Mouse (Mus musculus): ENCODE measurements around the gene Kif2a.

Gene Kif2a

GRCm38 (mm10) chr13:107021461-107022265 is at the start of gene Kif2a:
TSS of gene Kif2a (minus strand) at chr13:107022126.
- DNase-seq (ENCODE audit: extremely low read depth, insufficient read length, low spot score): peak; percentile 66

GRCm38 (mm10) chr13:107069061-107069460 is 47.1 kb upstream of the Kif2a start:
- DNase-seq (ENCODE audit: extremely low read depth, insufficient read length, low spot score): no peak

DNA sequence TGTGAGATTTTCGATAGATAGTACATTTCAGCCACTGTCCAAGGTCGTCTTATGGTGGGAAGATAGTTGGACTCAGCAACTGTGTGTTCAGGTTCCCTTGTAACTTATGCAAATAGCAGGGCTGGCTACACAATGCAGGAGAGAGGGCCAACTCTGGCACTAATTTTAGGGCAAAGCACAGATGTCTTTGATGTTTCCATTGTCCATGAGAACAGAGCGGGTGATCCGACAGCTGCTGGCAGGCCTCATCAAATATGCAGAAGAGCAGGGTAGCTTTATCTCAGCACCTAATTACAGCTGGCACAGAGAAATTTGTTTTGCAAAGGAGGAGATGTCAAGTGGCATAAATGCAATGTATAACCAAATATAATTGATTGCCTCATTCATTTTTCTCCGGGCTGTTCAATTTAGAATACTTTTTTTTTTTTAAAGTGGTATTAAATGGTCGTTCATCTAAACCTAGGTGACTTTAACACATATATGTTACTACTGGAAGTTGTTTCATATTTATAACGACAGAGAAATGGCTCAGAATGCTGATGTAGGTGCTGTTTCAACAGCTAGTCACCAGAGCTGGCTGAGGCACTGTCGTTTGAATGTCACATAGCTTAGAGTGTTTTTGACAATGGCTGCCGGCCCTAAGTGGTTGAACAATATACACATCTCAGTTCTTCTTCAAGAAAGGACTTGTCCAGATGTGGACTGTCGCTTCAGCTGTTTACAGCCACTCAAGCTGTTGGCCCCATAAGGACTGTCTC is 43.4 kb upstream of the Kif2a start:
- no peak for DNase-seq (ENCODE audit: extremely low read depth, insufficient read length, low spot score)

- DNase-seq (ENCODE audit: extremely low read depth, insufficient read length, low spot score): no peak
Measured at GRCm38 (mm10) chr13:107064263-107064662, 42.3 kb upstream of the Kif2a start.

DNA sequence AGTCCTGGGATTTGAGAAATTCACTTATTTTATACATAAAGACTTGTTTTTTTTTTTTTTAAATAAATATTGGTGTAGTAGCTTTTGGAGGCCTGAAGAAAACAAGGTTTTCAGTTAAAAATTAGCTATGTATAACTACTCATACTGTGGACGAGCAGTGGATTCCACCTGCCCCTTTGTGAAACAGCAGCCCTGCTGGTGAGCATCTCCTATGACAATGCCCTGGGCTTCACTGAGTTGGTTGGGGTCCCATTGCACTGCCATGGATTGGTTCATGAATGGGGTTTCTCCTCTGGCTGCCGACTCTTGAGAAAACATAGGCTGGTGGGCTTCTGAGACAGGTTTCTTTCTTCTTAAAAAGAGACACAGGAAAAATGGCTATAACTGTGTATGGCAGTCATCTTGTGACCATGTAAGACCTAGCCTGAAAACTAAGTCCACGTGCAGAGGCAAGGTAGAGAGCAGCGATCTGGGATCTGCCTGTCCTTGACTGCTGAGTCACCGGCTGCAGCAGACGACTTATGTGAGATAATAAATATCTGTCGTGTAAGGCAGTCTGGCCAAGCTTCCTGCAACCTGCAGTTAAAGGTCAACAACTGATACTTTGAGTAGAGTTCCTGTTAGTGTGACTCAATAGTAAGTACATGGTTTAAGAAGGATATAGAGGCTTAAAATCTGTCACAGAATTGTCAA is 41.3 kb upstream of the Kif2a start:
- DNase-seq (ENCODE audit: extremely low read depth, insufficient read length, low spot score): no peak

- no peak for DNase-seq (ENCODE audit: extremely low read depth, insufficient read length, low spot score)
Measured at GRCm38 (mm10) chr13:107060098-107060497, 38.2 kb upstream of the Kif2a start.

DNA sequence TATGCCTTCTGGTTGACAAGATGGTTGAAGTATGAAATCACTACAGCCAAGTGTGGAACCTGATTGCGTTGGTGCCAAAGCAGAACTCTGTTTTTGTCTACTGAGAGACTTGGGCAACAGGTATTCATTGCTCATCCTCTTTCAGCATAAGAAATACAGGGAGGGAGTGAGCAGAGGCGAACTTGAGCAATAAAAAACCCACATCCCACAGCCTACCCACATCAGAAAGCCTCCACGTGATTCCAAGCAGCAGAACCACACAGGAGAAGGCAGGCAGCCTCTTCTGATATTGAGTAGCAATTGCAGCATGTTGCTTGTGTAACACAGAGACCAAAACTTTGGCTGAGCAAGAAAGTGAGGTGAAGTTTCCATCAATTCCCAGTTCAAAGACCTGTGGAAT is 37.5 kb upstream of the Kif2a start:
- no peak for DNase-seq (ENCODE audit: extremely low read depth, insufficient read length, low spot score)

GRCm38 (mm10) chr13:107056318-107056717 is 34.4 kb upstream of the Kif2a start:
- DNase-seq (ENCODE audit: extremely low read depth, insufficient read length, low spot score): no peak

DNA sequence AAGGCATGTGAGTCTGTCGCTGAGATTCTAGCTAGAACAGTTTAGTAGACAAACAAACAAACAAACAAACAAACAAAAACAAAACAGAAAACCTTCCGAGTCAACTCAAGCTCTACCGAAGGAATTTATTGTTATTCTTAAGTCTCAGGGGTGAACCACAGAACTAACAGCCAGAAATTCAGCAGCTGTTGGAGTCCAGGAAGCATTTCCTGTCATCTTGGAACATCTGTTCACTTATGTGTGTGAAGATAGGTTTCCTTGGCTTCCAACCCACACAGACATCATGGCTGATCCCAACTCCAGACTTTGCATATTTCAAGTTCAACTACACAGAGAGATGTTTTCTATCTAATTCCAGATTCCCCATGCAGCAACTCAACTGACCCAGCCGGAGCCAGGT is 32.6 kb upstream of the Kif2a start:
- DNase-seq (ENCODE audit: extremely low read depth, insufficient read length, low spot score): no peak

GRCm38 (mm10) chr13:107051342-107051741 is 29.4 kb upstream of the Kif2a start:
- DNase-seq (ENCODE audit: extremely low read depth, insufficient read length, low spot score): no peak

- DNase-seq (ENCODE audit: extremely low read depth, insufficient read length, low spot score): no peak
Measured at GRCm38 (mm10) chr13:107044229-107044628, 22.3 kb upstream of the Kif2a start.

DNA sequence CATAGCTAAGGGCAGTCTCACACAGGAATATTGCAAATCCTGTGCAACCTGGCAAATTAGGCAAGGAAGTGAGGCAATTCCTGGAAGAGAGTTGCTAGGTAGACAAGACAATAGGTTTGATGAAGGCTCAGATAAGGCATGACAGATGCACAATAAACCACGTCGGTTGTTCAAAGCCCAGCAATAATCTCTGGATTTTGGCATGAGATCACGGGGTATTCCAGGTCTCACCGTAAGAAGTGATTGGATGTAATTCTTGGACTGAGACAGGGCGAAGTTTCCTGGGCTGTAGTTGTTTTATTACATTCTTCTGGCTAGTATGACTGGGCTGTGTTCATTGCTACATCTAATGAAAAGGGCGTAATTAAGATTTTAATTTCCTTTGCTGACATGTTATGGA is 20.6 kb upstream of the Kif2a start:
- no peak for DNase-seq (ENCODE audit: extremely low read depth, insufficient read length, low spot score)

- DNase-seq (ENCODE audit: extremely low read depth, insufficient read length, low spot score): no peak
Measured at GRCm38 (mm10) chr13:107039493-107039892, 17.6 kb upstream of the Kif2a start.

GRCm38 (mm10) chr13:107038346-107038745 is 16.4 kb upstream of the Kif2a start:
- DNase-seq (ENCODE audit: extremely low read depth, insufficient read length, low spot score): no peak

GRCm38 (mm10) chr13:107035511-107036113 is 13.7 kb upstream of the Kif2a start:
- no peak for DNase-seq (ENCODE audit: extremely low read depth, insufficient read length, low spot score)

DNA sequence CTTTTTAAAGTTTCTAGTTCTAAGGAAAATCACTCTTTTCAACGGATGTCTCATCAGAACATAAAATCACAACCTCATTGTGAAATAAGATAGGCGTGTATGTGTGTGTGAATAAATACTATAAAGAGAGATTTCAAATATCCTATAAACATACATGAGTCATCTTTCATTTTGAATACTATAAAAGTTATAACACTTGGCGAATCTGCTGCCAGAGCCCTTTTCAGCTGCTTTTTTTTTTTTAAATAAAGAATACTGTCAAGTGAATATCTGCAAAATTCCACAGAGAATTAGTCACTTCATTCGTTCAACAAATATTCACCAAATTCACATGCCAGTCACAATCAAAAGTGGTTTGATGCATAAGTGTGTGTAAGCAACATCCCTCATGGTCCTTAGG is 13.2 kb upstream of the Kif2a start:
- no peak for DNase-seq (ENCODE audit: extremely low read depth, insufficient read length, low spot score)

DNA sequence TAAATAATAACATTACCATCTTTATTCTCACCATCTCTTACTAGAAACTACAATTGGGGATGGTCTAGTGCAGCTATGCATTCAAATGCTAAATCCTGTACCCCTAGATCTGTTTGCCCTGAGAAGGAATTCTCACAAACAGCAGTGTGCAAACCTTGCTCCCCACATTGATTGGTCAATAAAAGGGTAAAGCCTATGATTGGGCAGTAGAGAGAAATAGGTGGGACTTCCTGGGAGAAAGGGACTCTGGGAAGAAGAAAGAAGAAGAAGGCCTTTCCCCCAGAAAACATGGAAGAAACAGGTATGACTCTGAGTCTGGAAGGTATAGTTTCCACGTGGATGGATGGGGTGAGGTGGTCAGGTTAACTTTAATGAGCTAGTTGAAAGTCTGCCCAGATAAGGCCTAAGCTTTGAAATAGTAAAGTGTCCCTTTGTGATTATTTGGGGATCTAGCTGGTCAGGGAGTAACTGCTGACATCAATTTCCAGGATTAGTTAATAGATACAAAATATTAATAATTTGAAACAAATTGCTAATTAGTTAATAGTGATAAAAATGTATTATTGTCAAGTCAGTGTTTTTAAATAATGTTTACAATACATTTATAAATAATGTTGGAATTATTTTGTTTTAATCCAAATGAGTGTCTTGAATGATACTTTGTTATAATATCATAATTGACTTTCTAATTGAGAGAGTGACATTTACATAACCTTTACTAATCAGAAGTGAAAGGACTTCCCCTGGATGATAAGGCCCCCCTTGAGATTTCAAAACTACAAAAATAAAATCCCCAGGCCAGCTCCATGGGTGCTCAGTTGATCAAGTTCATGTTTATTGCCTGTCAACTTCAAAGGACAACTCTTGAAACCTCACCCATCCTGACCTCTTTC is 12.3 kb upstream of the Kif2a start:
- DNase-seq (ENCODE audit: extremely low read depth, insufficient read length, low spot score): peak; percentile 52

- DNase-seq (ENCODE audit: extremely low read depth, insufficient read length, low spot score): no peak
Measured at GRCm38 (mm10) chr13:107031228-107031627, 9.3 kb upstream of the Kif2a start.

- DNase-seq (ENCODE audit: extremely low read depth, insufficient read length, low spot score): no peak
Measured at GRCm38 (mm10) chr13:107027218-107027617, 5.3 kb upstream of the Kif2a start.

- DNase-seq (ENCODE audit: extremely low read depth, insufficient read length, low spot score): no peak
Measured at GRCm38 (mm10) chr13:107025663-107026062, 3.7 kb upstream of the Kif2a start.
